Mouse (Mus musculus) kidney, postnatal 25 days (tissue): ENCODE measurements at regions not wholly inside any gene's neighbourhood (a gene's known extent, or its start where the extent isn't known, plus 50 kb on each side); places are given as distances from the start of the nearest gene placed in this dataset.
"Not testable (repeated sequence)": the region's sequence is repeated elsewhere in the genome, so short reads cannot be mapped to it uniquely, and the experiment has no call there.

Source experiments
- DNase-seq, 2 experiments: peaks; one replicate each; pipeline ENCODE4 v3.0.0; 2021; ENCODE audit warnings: mixed read lengths in 2 of 2

DNA sequence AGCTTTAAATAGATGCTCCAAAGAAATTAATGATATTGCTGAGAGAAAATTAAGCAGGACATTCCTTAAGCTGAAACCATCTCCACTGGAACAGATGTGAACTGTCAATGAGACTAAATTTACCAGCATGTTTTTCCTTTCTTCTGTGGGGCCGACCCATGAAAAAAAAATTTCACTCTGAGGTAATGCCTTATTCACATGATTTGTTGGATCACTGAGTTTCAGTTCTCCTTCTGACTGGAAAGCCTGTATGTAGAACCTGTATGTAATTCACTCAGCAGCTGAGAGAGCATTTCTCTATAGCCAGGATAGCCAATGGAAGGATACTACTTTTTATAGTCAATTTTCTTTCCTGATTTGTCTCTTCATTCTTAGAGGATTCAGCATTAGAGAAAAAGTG lies 535.3 kb downstream of the Hdgfl1 start:
- no peak for DNase-seq

DNA sequence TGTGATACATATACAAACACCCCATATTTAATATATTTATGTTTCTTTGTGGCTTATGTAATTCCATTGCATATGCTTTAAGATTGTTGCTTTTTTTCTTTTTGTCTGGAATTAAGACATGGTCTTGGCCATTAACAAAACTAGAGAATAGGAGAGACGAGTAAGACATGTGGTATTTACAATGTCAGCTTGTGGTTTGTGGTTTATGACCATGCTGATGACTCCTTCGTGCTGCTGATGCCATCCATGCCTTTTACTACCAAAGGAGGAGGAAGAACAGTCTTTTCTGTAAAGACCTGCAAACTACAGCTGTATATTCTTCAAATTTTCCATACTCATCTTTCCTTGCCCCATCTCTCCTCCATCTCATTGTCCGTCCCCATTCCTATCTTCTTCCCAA lies 552.7 kb downstream of the Hdgfl1 start:
- no peak for DNase-seq

DNA sequence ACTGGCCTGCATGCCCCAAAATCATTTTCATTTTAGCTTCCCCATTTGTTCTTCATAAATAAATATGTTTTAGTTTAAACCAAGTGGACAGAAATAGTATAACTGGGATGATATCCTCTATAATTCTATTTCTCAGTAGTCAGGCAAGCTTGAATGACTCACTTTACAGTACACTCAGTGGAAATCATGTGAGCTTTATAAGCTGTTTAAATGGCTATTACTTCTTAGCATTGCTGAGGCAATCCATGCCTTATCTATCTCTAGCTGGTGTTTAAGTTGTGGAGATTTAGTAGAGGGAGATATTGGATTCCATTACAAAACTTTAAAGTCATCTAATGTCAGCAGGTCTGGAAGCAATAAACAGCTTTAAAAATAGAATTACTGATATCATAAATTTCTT lies 553.4 kb downstream of the Hdgfl1 start:
- DNase-seq: no peak

DNA sequence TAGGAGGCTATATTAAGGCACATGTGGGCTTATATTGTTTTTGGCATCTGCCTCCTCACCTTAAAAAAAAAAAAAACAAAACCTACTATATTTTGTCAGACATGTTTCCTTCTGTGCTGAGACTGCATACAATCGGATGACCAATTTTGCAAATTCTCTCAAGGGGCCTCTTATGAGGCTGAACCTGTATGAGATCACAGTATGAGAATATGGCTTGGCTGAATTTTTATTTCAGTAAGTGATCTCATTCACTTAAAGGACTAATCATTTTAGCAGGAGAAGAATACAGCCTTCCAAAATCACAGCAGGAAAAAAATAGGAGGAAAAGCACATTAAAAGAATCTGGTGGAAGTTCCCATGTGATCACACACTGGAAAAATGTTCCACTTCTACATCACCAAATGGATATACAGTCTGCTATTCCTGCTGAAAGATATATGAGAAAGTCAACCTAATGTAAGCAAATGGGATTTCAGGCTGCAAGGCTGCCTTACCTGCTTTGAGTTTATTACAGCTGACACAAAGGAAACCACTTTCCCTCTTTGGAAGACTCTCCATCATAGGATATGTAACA lies 564.3 kb downstream of the Hdgfl1 start:
- no peak for DNase-seq

DNA sequence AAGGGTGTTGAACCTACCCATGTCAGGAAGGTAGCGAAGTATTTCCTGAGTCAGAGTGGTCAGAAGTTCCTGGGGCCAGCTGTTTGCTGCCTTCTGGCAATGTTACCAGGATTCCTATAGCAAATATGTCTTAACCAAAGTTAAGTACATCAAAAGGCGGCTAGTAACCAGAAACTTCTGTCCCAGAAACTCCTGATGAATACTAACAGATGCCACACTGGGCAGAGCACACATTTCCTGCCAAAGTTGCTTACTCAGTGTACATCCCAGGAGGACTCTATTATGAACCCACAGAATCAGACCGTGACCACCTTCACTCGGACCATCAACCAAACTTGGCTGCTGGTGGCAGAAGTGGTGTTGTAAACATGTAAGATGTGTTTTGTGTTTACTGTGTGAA lies 575.3 kb downstream of the Hdgfl1 start:
- no peak for DNase-seq

DNA sequence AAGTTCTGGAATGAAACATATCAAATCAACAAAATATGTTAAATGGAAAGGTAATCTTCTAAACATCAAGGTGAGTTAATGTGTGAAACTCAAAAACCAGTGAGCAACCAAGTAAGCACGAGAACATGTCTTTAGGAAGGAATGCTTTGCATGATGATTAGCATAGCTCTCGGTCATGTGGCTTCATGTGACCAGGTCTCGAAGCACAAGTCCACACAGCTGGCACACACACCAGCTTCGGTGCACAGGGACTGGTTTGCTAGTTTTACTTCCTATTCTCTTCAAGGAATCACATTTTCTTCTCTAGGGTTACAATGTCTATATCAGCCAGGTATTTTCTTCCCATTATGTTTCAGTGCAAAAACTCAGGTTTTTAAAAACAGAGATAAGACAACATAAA lies 586.1 kb downstream of the Hdgfl1 start:
- no peak for DNase-seq

DNA sequence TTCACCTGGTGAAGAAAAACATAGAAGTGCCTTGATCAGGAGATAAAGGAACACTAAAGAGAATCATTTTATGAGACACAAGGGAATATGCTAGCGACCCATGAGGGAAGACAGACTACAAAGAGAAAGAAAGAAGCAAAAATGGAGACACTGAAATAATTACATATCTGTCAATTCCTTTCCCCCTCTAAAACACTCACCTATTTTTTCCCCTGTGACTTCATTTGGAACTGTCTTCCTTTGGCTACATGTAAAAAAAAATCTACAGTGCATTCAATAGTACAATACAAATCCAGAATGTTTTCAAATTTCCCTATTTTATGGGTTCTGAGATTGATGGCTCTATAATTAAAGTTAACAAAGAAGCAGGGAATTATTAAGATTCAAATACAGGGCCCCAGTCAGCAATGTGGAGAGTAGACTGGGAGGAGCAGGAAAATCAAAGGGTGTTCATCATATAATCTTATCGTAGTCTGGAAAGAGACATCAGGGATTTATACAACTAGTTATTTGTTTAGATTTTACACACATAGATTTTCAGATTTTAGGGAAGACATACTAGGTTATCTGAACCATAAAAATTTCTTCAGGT lies 598.0 kb downstream of the Hdgfl1 start:
- no peak for DNase-seq

DNA sequence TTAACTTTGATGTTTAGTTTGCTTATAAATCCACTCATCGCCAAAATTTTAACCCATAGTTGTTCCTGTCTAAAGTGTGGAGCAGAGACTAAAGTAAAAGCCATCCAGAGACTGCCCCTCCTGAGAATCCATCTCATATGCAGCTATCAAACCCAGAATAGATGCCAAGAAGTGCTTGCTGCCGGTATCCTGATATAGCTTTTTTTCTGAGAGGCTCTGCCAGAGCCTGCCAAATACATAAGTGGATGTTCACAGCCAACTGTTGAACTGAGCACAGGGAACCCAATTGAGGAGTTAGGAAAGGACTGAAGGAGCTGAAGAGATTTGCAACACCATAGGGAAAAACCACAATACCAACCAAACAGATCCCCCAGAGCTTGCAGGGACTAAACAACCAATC lies 600.3 kb downstream of the Hdgfl1 start:
- DNase-seq: no peak

DNA sequence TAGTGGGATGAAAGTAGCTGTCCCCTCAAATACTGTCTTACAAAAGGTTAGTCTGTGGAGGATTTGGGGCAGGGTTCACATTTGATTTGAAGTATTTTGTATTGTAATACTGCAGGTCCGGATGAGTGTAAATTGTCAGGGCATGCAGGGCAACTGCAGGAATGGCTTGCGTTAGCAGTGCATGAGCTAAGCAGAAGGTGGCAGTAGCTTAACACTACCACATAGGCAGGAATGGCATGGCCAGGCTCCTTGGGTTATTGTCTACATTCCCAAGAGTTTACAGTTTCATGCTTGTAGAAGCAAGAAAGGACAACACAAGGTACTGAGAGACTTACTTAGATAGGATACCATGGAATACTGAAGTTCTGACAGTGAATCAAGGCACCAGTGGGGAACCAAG lies 611.3 kb downstream of the Hdgfl1 start:
- no peak for DNase-seq

DNA sequence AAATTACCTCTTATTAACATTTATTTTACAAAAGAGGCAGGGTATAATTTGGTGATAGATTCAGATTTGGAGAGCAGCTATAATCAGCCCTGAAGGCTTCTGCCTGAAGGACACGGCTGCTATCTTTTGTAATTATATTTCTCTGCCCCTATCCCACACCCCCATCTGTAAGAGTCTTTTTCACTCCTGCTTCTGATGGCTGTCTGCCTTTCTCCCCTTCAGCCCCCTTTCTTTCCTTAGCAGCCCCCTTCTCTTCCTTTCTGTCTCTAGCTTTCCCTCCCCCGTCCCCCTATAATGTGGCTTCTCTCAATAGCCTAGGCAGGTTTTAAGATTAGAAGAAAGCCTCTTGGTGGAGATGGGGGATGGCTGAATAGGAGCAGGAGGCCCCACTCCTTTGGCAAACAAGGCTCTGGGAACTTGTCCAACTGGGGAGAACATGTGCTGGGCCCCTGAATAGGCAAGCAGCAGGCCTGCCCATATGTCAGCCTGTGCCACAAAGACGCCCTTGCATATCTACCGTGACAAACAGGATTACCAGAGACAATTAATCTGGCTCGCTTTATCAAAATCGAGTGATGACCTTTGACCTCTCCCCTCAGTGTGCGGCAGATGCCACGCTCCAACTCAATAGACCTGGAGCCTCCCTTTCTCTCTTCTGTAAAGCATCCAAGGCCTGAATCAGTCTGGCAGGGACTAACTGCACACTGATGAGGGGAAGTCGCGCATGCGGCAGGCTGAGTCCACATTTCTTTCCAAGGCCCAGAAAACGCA lies 615.1 kb downstream of the Hdgfl1 start:
- no peak for DNase-seq

DNA sequence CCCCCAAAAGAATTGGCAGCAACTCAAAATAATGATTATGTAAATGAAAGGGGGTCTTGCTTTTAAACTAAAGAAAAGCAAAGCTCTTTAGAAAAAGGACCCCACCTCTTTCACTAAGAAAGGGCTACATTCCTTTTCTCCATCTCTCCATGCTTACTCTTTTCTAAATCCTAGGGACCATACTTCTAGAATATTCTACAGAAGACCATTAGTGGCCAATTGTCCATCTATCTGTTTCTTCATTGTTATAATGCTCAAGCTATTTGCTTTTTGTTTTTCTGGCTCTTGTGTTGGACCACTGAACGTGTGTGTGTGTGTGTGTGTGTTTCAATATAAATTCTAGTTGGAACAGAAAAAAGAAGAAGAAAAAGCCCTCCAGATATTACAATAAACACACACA lies 615.7 kb downstream of the Hdgfl1 start:
- no peak for DNase-seq

DNA sequence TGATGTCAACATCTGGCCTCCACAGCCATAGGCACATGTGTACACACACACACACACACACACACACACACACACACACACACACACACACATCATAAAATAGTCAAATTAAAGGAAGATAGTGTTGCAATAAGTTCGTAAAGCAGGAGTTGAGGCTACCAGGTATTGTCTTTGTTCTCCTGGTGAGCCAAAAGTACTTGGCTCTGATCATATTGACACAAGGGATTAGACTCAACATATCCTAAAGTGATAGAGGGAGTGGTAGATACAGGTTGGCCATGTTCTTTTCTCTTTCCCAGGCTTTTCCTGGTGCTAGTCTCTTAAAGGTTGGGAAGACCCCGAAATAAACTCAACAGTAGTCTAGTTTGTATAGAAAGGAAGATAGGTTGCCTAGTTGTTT lies 616.9 kb downstream of the Hdgfl1 start:
- no peak for DNase-seq

DNA sequence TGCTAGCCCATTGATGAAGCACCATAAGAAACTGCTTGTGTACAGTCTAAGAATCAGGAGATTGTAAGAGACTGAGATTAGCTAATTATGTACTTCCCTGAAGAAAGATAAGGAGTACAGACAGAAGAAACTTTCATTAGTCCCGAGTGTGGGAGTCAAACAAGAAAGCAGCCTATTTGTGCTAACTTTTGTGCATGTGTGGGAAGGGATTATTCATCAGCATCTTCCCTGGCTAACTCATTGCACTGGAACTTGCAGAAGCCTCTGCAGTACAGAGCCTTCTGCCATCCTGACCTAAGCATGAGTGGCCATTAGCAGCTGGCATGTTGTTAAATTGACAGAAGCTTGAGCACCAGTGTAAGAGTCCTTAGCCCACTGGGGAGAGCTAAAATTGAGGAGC lies 619.5 kb downstream of the Hdgfl1 start:
- DNase-seq: no peak

DNA sequence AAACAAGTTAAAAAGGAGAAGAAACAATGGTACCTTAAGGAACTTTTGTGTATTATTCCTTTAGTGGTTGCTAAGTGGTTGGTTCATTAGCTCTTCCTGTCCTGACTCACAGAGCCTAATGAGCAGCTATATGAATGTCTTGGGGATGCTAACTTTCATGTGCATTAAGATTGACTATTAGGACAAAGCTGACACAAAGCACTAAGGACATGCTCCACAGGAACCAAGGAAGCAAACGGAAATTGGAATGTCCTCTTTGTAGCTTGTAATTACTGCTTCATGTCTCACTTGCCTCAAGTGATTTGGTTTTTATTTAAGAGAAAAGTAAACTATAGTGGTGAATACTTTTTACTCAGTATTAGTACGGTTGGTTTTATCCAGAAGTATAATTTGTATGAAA lies 627.2 kb downstream of the Hdgfl1 start:
- DNase-seq: no peak

DNA sequence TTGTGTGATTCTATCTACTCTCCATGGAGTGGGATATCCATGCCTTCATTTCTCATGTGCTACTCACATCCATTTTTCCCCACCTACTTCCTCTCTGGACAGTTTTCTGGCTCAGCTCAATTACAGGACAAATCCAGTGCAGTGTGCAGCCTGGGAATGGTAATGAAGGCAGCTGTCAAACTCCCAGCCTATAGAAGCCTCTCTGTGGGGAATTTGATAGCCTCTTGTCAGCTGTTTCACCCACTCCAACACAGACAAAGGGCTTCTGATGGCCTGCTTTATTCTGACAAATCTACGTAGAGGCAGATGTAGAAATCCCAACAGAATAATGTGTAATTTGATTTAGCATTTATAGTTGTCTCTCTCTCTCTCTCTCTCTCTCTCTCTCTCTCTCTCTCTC lies 650.6 kb downstream of the Hdgfl1 start:
- no peak for DNase-seq

DNA sequence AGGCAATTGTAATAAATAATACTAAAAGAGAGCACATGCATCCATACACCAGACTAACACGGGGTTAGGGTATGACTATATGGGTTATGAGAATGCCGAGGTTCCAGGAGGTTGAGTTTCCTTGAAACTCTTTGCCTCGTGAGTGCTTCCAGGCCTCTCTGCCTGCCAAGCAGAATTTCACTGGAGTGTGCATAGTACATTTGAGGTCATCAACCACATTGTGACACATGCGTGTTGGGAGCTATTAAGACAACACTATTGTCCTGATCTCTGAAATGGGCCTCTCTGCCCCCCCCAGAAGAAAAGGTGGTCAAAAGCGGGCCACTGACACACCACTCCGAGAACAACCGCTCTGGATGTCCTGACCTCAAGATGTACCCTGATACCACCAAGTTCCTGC lies 655.8 kb downstream of the Hdgfl1 start:
- no peak for DNase-seq

DNA sequence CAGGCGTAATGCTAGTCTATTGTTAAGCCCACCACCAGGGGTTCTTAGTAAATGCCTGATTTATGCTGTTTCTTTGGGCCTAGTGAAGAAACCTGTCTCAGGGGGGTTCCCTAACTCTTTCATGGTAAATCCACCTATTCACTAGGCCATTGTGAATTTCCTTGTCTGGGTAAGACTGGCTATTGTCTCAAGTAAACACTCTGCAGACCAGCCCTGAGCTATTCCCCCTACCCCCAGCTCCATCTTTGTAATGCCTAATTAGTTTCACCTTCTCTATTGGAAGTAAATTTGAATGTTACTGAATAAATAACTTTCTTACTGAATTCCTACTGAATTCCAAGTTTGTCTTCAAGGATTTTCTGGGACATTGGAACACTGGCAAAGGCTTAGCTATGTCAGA lies 656.2 kb downstream of the Hdgfl1 start:
- not testable (repeated sequence) for DNase-seq

DNA sequence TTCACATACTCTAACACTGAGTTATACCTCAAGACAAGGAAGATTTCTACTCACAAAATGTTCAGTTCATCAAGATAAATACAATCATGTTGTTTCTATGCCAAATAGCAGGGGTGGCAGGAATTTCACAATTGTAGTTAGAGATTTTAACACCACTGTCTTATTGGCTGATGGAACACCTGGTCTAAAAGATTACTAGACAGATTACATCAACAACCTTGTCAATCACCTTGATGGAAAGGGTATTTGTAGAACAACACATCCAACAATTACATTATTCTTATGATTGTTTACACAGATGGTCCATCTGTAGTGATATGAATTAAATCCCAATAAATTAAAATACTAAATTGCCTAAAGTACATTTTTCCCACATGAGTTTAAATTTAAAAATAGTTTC lies 657.4 kb downstream of the Hdgfl1 start:
- DNase-seq: no peak

DNA sequence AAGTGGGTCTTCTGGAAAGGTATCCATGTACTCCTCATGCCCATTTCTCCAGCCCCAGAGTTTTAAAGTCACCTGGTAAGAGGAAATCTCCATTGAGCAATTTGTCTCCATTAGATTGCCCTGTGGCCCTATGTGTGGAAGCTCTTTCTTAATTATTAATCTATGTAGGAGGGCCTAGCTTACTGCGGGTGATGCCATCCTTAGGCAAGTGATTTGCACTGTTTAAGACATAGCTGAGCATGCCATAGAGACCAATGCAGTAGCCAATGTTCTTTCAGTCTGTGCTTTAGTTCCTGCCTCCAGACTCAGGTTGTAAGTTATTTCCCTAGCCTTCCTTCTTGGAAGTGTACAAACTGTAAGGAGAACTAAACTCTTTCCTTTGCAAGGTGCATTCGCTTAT lies 661.0 kb downstream of the Hdgfl1 start:
- no peak for DNase-seq

DNA sequence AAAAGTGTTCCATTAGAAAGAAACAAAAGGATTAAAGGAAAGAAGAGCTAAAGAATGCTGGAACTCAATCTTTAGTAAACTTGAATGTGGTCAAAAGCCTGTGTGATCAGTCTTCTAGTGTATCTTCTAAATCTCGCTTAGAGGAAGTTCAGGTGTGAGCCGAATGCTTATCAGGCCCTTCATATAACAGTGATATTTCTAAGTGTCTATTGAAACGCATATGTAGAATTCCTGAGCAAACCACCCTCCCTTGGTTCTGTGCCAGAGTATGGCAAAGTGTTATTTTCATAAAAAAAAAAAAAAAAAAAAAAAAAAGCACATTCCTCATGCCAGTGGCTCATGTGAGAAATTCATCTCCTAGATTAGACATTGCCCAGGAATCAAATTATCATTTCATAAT lies 681.2 kb downstream of the Hdgfl1 start:
- DNase-seq: no peak

DNA sequence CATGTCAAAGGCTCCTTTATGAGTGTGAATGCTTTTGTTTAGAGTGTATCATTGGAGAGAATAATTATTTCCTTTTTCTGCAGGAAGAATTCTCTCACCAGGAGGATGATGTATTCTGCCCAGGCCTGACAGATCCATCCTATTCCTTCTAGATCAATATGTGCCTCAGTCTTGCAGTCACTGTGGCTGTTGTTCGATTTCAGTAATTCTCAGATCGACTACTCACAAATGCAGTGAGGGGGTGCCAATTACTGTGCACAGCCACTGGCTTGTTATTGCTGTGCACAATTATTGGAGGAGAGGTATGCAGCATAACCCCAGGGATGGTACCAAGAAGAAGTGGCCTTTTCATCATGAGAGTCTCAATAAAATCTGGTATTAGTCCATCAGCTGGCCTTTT lies 689.2 kb downstream of the Hdgfl1 start:
- no peak for DNase-seq

DNA sequence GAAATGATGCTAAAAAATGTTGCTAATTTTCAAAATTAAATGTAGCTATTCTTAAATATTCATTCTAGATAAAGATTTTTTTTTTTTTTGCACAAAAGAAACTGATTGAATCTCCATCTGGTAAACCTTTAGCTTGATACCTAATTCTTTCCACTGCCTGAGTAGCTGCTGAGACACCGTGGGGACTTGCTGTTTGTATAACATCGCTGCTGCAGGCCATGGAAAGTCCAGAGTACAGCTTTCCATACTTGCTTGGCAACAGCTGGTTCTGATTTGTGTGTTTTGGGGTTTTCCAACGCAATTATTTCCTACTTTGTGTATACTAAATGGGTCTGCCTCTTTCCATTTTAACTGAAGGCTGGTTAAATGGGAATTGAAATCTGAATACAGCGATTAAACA lies 689.7 kb downstream of the Hdgfl1 start:
- no peak for DNase-seq

DNA sequence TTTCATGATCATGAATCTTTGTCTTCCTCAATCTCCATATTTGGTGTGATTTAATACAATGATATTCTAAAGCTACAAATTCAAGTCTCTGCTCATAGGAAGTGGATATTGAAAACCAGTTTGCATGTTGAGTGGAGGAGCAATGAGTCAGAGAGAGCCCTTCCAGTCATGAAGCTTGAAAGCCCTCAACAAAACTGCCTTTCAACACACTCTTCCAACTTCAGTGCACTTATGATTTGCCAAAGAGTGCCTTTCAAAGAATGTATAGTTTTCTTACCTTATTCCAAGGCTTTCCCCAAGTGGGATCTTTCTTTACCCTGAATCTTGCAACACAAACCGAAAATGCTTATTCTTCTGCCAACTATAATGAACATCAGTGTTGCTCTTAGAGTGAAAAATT lies 690.6 kb downstream of the Hdgfl1 start:
- no peak for DNase-seq

DNA sequence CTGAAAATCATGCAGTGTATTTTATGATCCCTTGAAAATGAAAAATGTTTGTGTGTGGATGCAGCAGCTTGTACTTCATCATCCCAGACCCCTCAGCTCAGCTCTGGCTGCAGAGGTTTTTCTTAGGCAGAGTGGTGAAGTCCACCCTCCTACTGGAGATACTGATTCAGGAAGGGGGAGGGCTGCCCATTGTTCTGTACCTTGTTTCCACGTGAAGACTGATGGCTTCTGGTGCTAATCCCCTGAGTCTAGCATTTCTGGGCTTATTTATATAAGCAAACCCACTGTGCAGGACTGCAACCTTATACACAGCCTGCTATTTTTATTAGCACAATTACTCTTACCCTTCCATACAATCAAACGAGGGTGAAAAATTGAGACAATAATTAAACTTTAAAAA lies 708.6 kb downstream of the Hdgfl1 start:
- no peak for DNase-seq

DNA sequence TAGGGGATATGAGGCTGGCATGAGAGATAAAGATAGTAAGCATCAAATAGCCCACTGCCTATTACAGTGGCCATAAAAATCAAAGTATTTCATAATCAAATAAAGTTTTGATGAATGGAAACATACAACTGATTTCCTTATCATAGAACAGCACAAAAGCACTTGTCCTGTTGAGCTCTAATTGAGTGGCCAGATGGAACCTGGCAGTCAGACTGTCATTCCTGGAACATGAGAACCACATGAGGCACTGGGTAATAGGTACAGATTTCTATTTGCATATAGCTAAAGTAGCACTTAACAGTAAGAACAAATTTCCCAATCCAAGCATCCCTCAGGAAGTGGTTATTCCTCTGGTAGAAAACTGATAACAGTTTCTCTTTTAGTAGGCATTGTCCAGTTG lies 732.3 kb downstream of the Hdgfl1 start:
- DNase-seq: no peak
